Mouse (Mus musculus) megakaryocyte, embryonic 14.5 days (primary cell): Measurements from ENCODE around the gene Epb41l4b. TPM values are rescaled to one million over a fixed set of nuclear protein-coding genes. Genes with fewer than 3 reads are reported as not detected.
A peak's percentile ranks its signal among the peaks of the same experiment; 100 is the strongest.

ENCODE experiments used
- H3K27me3 ChIP-seq: replicated peaks from 2 replicates; pipeline ENCODE3; 2012; ENCODE audit warnings: inconsistent platforms
- H3K36me3 ChIP-seq: replicated peaks from 2 replicates; pipeline ENCODE3; 2012; ENCODE audit warnings: low read length, inconsistent platforms, mixed read lengths
- H3K4me1 ChIP-seq: 2 replicates; pipeline ENCODE4 v1.6.1; 2012; ENCODE audit warnings: inconsistent platforms
- H3K4me3 ChIP-seq: replicated peaks from 2 replicates; pipeline ENCODE3; 2012; ENCODE audit warnings: moderate library complexity, mild to moderate bottlenecking, inconsistent platforms
- H3K9me3 ChIP-seq: 2 replicates; pipeline ENCODE4 v1.6.1; 2012; ENCODE audit warnings: inconsistent platforms
- FLI1 ChIP-seq: IDR thresholded peaks from 2 replicates; pipeline ENCODE4 v1.6.1; 2012; ENCODE audit warnings: low read length, inconsistent platforms, mixed read lengths
- GATA1 ChIP-seq: IDR thresholded peaks from 3 replicates; pipeline ENCODE4 v1.6.1; 2012; ENCODE audit warnings: mixed read lengths, low read length, inconsistent platforms, borderline replicate concordance
- polyA plus RNA-seq: library from polyadenylated mRNA; stranded (reverse); fragments of >175 nt; gene quantifications from 2 replicates; pipeline ENCODE4 v1.2.3, GENCODE M21; 2012; ENCODE audit warnings: low replicate concordance; ENCODE audit not compliant: insufficient read depth

The Epb41l4b gene
- polyA plus RNA-seq, 1 experiment, result 0.46 TPM

DNA sequence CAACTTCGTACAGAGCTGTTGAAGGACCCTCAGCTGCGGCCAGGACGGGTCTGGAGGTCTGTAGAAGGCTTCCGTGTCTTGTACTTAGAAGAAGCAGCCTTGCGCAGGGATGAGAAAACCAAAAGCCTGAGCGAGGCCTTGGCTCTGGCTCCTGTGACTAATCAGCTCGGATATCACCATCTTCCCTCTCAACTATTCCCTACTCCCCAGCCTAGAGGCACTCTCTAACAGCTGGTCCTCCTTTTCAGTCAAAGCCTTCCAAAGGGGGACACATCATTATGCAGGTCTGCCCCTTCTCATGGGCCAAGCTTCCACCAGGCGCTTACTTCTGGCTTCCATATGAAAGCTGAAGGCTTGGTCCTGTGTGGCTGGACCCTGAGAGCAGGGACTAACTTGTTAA lies 139.4 kb downstream of the Epb41l4b start:
- H3K4me3 ChIP-seq, result no peak overlapping the region
- H3K36me3 ChIP-seq, result no peaks in the 10 kb centered on the region
- 0 out of 2 replicates have a peak, but pooled peaks cover 4% of the 10 kb centered on the region for H3K4me1 ChIP-seq
- no peak for TF ChIP-seq GATA1
- no peak for TF ChIP-seq FLI1
- H3K27me3 ChIP-seq, result peaks cover 62% of the 10 kb centered on the region
- H3K9me3 ChIP-seq, result peaks cover 10% of the 10 kb centered on the region

- TF ChIP-seq GATA1 (no peak), FLI1 (no peak)
- no peak overlapping the region for H3K4me3 ChIP-seq
- H3K36me3 ChIP-seq, result no peaks in the 10 kb centered on the region
- H3K27me3 ChIP-seq, result peaks cover 58% of the 10 kb centered on the region
- H3K9me3 ChIP-seq, result peaks cover 10% of the 10 kb centered on the region
- H3K4me1 ChIP-seq, result peaks cover under 1% of the 10 kb centered on the region; the same call in 1 of the 2 replicates
Observed at GRCm38 (mm10) chr4:57002751-57003150, 140.5 kb downstream of the Epb41l4b start.

DNA sequence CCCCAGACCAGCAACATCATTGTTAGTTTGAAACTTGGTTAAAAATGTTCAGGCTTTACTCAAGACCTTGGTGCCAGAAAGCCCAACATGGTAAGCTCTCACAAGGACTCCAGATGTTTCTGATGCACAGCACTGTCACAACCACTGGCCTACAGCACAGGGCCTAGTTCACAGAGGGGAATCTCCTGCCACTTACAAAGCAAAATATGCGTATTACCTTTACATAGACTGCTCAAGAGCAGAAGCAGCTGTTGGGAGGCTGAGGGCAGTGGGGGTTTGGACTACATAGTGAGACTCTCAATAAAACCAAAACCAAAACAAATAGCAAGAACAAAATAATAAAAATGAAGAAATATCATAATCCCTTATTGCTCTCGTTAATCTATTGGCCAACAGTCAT lies 141.8 kb downstream of the Epb41l4b start:
- TF ChIP-seq FLI1 (no peak), GATA1 (no peak)
- Histone ChIP-seq H3K4me1 (peaks cover 4% of the 10 kb centered on the region; the same call in 1 of the 2 replicates), H3K9me3 (peaks cover 12% of the 10 kb centered on the region), H3K27me3 (peaks cover 56% of the 10 kb centered on the region), H3K4me3 (no peak overlapping the region), H3K36me3 (no peaks in the 10 kb centered on the region)

- H3K36me3 ChIP-seq, result no peaks in the 10 kb centered on the region
- peaks cover 58% of the 10 kb centered on the region for H3K27me3 ChIP-seq
- H3K4me3 ChIP-seq, result no peak overlapping the region
- peaks cover 22% of the 10 kb centered on the region for H3K9me3 ChIP-seq
- H3K4me1 ChIP-seq, result peaks cover 23% of the 10 kb centered on the region
- no peak for TF ChIP-seq GATA1
- TF ChIP-seq FLI1, result no peak
Observed at GRCm38 (mm10) chr4:56993331-56993730, 149.9 kb downstream of the Epb41l4b start.

DNA sequence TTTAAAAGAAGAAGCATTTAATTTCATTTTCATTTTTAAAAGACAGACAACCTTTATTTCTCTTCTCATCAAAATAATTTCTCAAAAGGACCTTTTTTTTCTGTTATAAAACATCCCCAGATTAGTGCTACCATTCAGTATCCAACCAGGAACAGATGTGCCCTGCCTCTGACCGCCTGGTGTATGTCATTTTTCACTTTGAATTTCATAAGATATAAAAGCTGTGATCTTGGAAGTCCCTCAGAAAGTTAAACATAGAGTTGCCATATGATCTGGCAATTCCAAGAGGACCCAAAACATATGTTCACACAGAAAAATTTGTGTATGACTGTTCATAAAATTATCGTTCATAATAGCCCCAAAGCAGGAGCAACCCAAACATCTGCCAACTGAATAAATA lies 151.3 kb downstream of the Epb41l4b start:
- Histone ChIP-seq H3K4me3 (no peak overlapping the region), H3K9me3 (peaks cover 24% of the 10 kb centered on the region), H3K36me3 (no peaks in the 10 kb centered on the region), H3K4me1 (peaks cover 19% of the 10 kb centered on the region), H3K27me3 (peaks cover 67% of the 10 kb centered on the region)
- TF ChIP-seq FLI1 (no peak), GATA1 (no peak)

DNA sequence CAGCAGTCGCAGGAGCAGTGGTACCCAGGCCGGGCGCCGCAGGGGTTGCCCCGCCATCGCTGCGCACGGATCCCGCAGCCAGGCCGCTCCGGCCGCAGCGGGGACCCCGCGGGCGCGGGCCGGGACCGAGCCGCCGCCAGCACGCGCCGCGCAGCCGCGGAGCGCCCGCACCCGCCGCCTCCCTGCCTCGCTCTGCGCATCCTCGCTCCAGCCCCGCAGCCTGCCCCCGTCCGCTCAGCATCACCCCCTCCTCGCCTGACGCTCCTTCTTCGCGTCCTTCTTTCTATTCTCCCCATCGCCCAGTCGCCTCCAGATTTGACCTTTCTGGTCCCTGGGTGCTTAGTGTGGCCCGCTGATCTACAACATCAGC lies 153.0 kb downstream of the Epb41l4b start, which contains the start of gene Frrs1l:
TSS of gene Frrs1l (minus strand) at position 177 of the 370 bp plus-strand sequence.
- peak within 1 kb of the TSS; percentile 85 for H3K4me3 ChIP-seq
- no peaks in the 10 kb centered on the region for H3K36me3 ChIP-seq
- peaks cover 19% of the 10 kb centered on the region for H3K4me1 ChIP-seq
- no peak for TF ChIP-seq GATA1
- TF ChIP-seq FLI1, result no peak
- H3K9me3 ChIP-seq, result peaks cover 10% of the 10 kb centered on the region
- peaks cover 72% of the 10 kb centered on the region for H3K27me3 ChIP-seq

GRCm38 (mm10) chr4:56989431-56990214 lies 153.6 kb downstream of the Epb41l4b start:
- Histone ChIP-seq H3K9me3 (peaks cover 10% of the 10 kb centered on the region), H3K4me3 (peak overlapping the region; percentile 85), H3K4me1 (peaks cover 19% of the 10 kb centered on the region), H3K36me3 (no peaks in the 10 kb centered on the region), H3K27me3 (peaks cover 72% of the 10 kb centered on the region)
- TF ChIP-seq FLI1 (no peak), GATA1 (no peak)

- Histone ChIP-seq H3K4me1 (peaks cover 15% of the 10 kb centered on the region), H3K27me3 (peaks cover 13% of the 10 kb centered on the region), H3K4me3 (peak overlapping the region; percentile 60), H3K9me3 (no peaks in the 10 kb centered on the region), H3K36me3 (no peaks in the 10 kb centered on the region)
- TF ChIP-seq FLI1, result no peak
- TF ChIP-seq GATA1, result no peak
Observed at GRCm38 (mm10) chr4:56965586-56966179, 177.6 kb downstream of the Epb41l4b start.

- TF ChIP-seq FLI1 (no peak), GATA1 (no peak)
- no peaks in the 10 kb centered on the region for H3K36me3 ChIP-seq
- H3K4me1 ChIP-seq, result peaks cover 8% of the 10 kb centered on the region
- H3K9me3 ChIP-seq, result no peaks in the 10 kb centered on the region
- no peak overlapping the region for H3K4me3 ChIP-seq
- peaks cover 10% of the 10 kb centered on the region for H3K27me3 ChIP-seq
Observed at GRCm38 (mm10) chr4:56963687-56964086, 179.6 kb downstream of the Epb41l4b start.

- TF ChIP-seq GATA1 (no peak), FLI1 (no peak)
- no peaks in the 10 kb centered on the region for H3K36me3 ChIP-seq
- H3K27me3 ChIP-seq, result peaks cover 4% of the 10 kb centered on the region
- H3K9me3 ChIP-seq, result no peaks in the 10 kb centered on the region
- H3K4me3 ChIP-seq, result no peak overlapping the region
- H3K4me1 ChIP-seq, result peaks cover 22% of the 10 kb centered on the region
Observed at GRCm38 (mm10) chr4:56961320-56961925, 181.8 kb downstream of the Epb41l4b start.
